Mouse (Mus musculus) kidney, postnatal 0 days (tissue): ENCODE data around the gene Ankar. TPM values are rescaled to one million over a fixed set of nuclear protein-coding genes. Genes with fewer than 3 reads are reported as not detected.

Experiments
- ATAC-seq: fragments of 200-750 bp; cut with Nextera tagmentation; replicated peaks from 2 replicates; pipeline ENCODE4 v1.8.0; 2017; ENCODE audit warnings: low read depth, moderate number of reproducible peaks, moderate TSS enrichment, moderate library complexity; ENCODE audit not compliant: low FRiP score
- DNase-seq: peaks from one replicate; pipeline ENCODE4 v3.0.0-alpha.2; 2016; ENCODE audit warnings: low spot score
- H3K27ac ChIP-seq: fragments of 300-500 bp; sonication (generic); 2 replicates; pipeline ENCODE4 v1.5.1; 2014; ENCODE audit warnings: mild to moderate bottlenecking
- H3K27me3 ChIP-seq: fragments of 300-500 bp; sonication (generic); 2 replicates; pipeline ENCODE4 v1.6.1; 2014; ENCODE audit warnings: low read length, mixed read lengths; ENCODE audit not compliant: insufficient read depth
- H3K36me3 ChIP-seq: fragments of 300-500 bp; sonication (generic); 2 replicates; pipeline ENCODE4 v1.6.1; 2014; ENCODE audit warnings: low read length, mixed read lengths; ENCODE audit not compliant: insufficient read depth
- H3K4me1 ChIP-seq: fragments of 300-500 bp; sonication (generic); replicated peaks from 2 replicates; pipeline ENCODE4 v1.6.1; 2014; ENCODE audit warnings: antibody characterized with exemption, low read length, mixed read lengths; ENCODE audit not compliant: insufficient read depth
- H3K4me2 ChIP-seq: fragments of 300-500 bp; sonication (generic); 2 replicates; pipeline ENCODE4 v1.6.1; 2014; ENCODE audit warnings: mild to moderate bottlenecking, low read length, moderate library complexity, mixed read lengths
- H3K4me3 ChIP-seq: fragments of 300-500 bp; sonication (generic); replicated peaks from 2 replicates; pipeline ENCODE4 v1.5.1; 2014; ENCODE audit warnings: low read depth, low read length
- H3K9ac ChIP-seq: fragments of 300-500 bp; sonication (generic); 2 replicates; pipeline ENCODE4 v1.6.1; 2014; ENCODE audit warnings: low read depth, low read length
- H3K9me3 ChIP-seq: fragments of 300-500 bp; sonication (generic); replicated peaks from 2 replicates; pipeline ENCODE4 v1.6.1; 2016; ENCODE audit warnings: low read length, inconsistent platforms, mixed read lengths
- CTCF ChIP-seq: IDR thresholded peaks from 2 replicates; pipeline ENCODE4 v1.5.1; 2016; ENCODE audit warnings: antibody characterized with exemption, low read depth, mild to moderate bottlenecking, moderate library complexity
- WGBS: fragments of 180-500 bp; shearing (Covaris S2); extraction: QIAGEN DNeasy Blood & Tissue Kit; methylation state at CpG from one replicate; pipeline ENCODE4 v1.1.7; 2014; 5-methylcytosine and 5-hydroxymethylcytosine counted together
- polyA plus RNA-seq: library from polyadenylated mRNA; unstranded; fragments of >200 nt; fragmentation: Nextera tagmentation; extraction: Ambion mirVana; gene quantifications from 2 replicates; pipeline ENCODE4 v1.2.1, GENCODE M21; 2015

Ankar gene
- polyA plus RNA-seq, 1 experiment from 2014 or later: not detected

DNA sequence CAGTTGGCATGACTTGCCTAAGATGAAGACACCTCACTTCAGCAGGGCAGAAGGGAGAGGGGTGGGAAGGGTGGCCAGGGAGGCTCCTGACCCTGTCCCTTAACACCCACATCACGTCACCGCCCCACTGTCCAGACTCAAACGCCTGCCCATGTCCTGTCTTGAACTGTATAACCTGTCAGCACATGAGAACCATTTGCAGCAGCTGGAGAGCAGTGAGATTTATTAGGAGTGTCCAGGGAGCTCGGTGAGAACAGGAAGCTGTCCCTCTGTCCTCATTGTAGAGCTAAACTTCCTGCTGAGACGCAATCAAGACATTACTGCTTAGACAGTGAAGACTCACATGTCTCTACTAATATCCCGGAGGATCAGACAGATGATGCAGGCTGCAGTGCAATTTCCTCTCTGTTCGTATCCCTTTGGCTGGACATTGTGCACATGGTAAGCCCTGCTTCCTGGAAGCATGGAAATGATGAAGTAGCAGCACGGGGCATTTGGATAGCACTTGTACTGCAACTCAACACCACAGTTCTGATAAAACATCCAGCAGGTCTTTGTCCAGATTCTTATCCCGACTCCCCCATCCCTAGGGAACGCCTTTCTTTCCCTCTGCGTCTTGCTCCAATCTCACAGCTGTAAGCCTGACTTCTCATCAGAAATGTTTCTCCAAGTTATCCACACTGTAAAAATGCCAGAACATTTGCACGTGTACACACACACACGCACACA, 36.2 kb upstream of the Ankar start:
- no peak for TF ChIP-seq CTCF
- Histone ChIP-seq H3K4me1 (no peaks in the 10 kb centered on the region), H3K36me3 (no peaks in the 10 kb centered on the region), H3K27me3 (no peaks in the 10 kb centered on the region), H3K4me3 (no peak overlapping the region), H3K9ac (no peak overlapping the region), H3K9me3 (no peaks in the 10 kb centered on the region), H3K4me2 (no peak overlapping the region), H3K27ac (0 out of 2 replicates have a peak overlapping the region, but pooled peaks have one; percentile 19)
- DNase-seq: peak; percentile 83
- 20% methylated on average over 13 of the region's 13 CpGs for WGBS
- ATAC-seq: peak; percentile 57

- no peak for DNase-seq
- Histone ChIP-seq H3K4me1 (no peaks in the 10 kb centered on the region), H3K27me3 (no peaks in the 10 kb centered on the region), H3K4me2 (no peak overlapping the region), H3K27ac (no peak overlapping the region), H3K4me3 (no peak overlapping the region), H3K9ac (no peak overlapping the region), H3K9me3 (no peaks in the 10 kb centered on the region), H3K36me3 (no peaks in the 10 kb centered on the region)
- ATAC-seq: no peak
- no peak for TF ChIP-seq CTCF
- 90% methylated on average over 9 of the region's 9 CpGs for WGBS
Observed at GRCm38 (mm10) chr1:72733191-72733691, 32.9 kb upstream of the Ankar start.

- no peak for TF ChIP-seq CTCF
- no peaks in the 10 kb centered on the region for H3K36me3 ChIP-seq
- H3K27me3 ChIP-seq: no peaks in the 10 kb centered on the region
- no peaks in the 10 kb centered on the region for H3K9me3 ChIP-seq
- 57% methylated on average over 10 of the region's 10 CpGs for WGBS
- ATAC-seq: no peak
- H3K4me2 ChIP-seq: no peak overlapping the region
- no peaks in the 10 kb centered on the region for H3K4me1 ChIP-seq
- H3K9ac ChIP-seq: no peak overlapping the region
- no peak overlapping the region for H3K27ac ChIP-seq
- H3K4me3 ChIP-seq: no peak overlapping the region
- DNase-seq: peak; percentile 53
Observed at GRCm38 (mm10) chr1:72730126-72730525, 29.7 kb upstream of the Ankar start.

- no peaks in the 10 kb centered on the region for H3K9me3 ChIP-seq
- no peaks in the 10 kb centered on the region for H3K27me3 ChIP-seq
- no peaks in the 10 kb centered on the region for H3K4me1 ChIP-seq
- peak; percentile 64 for DNase-seq
- H3K27ac ChIP-seq: no peak overlapping the region
- WGBS: 32% methylated on average over 4 of the region's 4 CpGs
- no peak overlapping the region for H3K9ac ChIP-seq
- no peak overlapping the region for H3K4me2 ChIP-seq
- H3K36me3 ChIP-seq: no peaks in the 10 kb centered on the region
- no peak overlapping the region for H3K4me3 ChIP-seq
- no peak for TF ChIP-seq CTCF
- no peak for ATAC-seq
Observed at GRCm38 (mm10) chr1:72728781-72729180, 28.4 kb upstream of the Ankar start.

GRCm38 (mm10) chr1:72725941-72726340, 25.6 kb upstream of the Ankar start:
- Histone ChIP-seq H3K4me3 (no peak overlapping the region), H3K27ac (no peak overlapping the region), H3K9ac (no peak overlapping the region), H3K27me3 (no peaks in the 10 kb centered on the region), H3K4me2 (no peak overlapping the region), H3K9me3 (no peaks in the 10 kb centered on the region), H3K4me1 (no peaks in the 10 kb centered on the region), H3K36me3 (no peaks in the 10 kb centered on the region)
- TF ChIP-seq CTCF: no peak
- 90% methylated on average over 13 of the region's 13 CpGs for WGBS
- ATAC-seq (no peak), DNase-seq (no peak)

GRCm38 (mm10) chr1:72724354-72724753, 24.0 kb upstream of the Ankar start:
- WGBS: 77% methylated on average over 2 of the region's 2 CpGs
- TF ChIP-seq CTCF: no peak
- no peak for ATAC-seq
- no peak overlapping the region for H3K27ac ChIP-seq
- no peak overlapping the region for H3K4me3 ChIP-seq
- no peaks in the 10 kb centered on the region for H3K9me3 ChIP-seq
- no peak for DNase-seq
- H3K4me2 ChIP-seq: no peak overlapping the region
- H3K4me1 ChIP-seq: no peaks in the 10 kb centered on the region
- no peak overlapping the region for H3K9ac ChIP-seq
- no peaks in the 10 kb centered on the region for H3K36me3 ChIP-seq
- H3K27me3 ChIP-seq: no peaks in the 10 kb centered on the region
